13 mouse cellular contexts compared by ENCODE assay signal in genomic region chr1:187366806-187367205, GRCm38 (mm10).
DNase-seq lines count a peak whose midpoint lies in the region; TF ChIP-seq lines count a peak whose summit lies in the region.
"Had no signal": no experiment of that assay in that cellular context is flagged by ENCODE, and none has a peak within 500 bp of the region (broad histone marks: within the 10 kb centered on the region; RNA-seq: fewer than 3 reads in every experiment).

No protein-coding gene starts in this region.

- no peak overlapping the region for H3K9ac ChIP-seq in heart, adult 2 months (ENCODE audit: low read depth, low read length)
- H3K9ac ChIP-seq: liver, embryonic 13.5 days; stomach, embryonic 15.5 days had no signal

- TF ChIP-seq CTCF in heart, adult 2 months (IDR thresholded peaks at IDR 0.05) = peak; percentile 21; the same call in 1 of the 2 replicates

- intact Hi-C loops in heart, adult 2 months (cut with DNase I) = no loop called here
- intact Hi-C loops in heart, postnatal 36 days (cut with DNase I) = no loop called here
- intact Hi-C loops in gastrocnemius, postnatal 14 days (cut with DNase I; ENCODE audit: low total_unique reads) = no loop called here

- H3K27me3 ChIP-seq in heart, adult 2 months (ENCODE audit: control insufficient read depth, insufficient read depth, low read length) = no peaks in the 10 kb centered on the region
- H3K27me3 ChIP-seq: liver, embryonic 13.5 days; stomach, embryonic 15.5 days had no signal

- no peaks in the 10 kb centered on the region for H3K4me1 ChIP-seq in heart, adult 2 months (ENCODE audit: control insufficient read depth, insufficient read depth, low read length)
- H3K4me1 ChIP-seq: liver, embryonic 13.5 days; stomach, embryonic 15.5 days had no signal

- H3K36me3 ChIP-seq in heart, adult 2 months (ENCODE audit: control insufficient read depth, insufficient read depth, low read length) = no peaks in the 10 kb centered on the region
- H3K36me3 ChIP-seq: liver, embryonic 13.5 days; stomach, embryonic 15.5 days had no signal

- TF ChIP-seq EP300 in heart, adult 2 months (IDR thresholded peaks at IDR 0.05; ENCODE audit: insufficient read depth, low read depth, low read length) = no peak

- no peak for DNase-seq in heart, adult 2 months
- no peak for DNase-seq in heart, postnatal 36 days
- peak; percentile 62 for DNase-seq in thymus, postnatal 0 days (ENCODE audit: low spot score)
- no peak for DNase-seq in thymus, postnatal 14 days
- peak; percentile 54 for DNase-seq in kidney, adult 9 months
- no peak for DNase-seq in right cerebral cortex, postnatal 10 days (ENCODE audit: low spot score in 2 of 2)
- DNase-seq in gastrocnemius, postnatal 14 days = no peak
- DNase-seq in adrenal gland, postnatal 14 days = no peak
- DNase-seq: adrenal gland, adult 8-10 months; cerebellum, adult 8-10 months; heart, postnatal 4 days; liver, embryonic 13.5 days had no signal

- TF ChIP-seq POLR2A in heart, adult 2 months (IDR thresholded peaks at IDR 0.05; ENCODE audit: insufficient read depth, low read depth, low read length) = no peak

- no peak overlapping the region for H3K4me3 ChIP-seq in heart, adult 2 months
- H3K4me3 ChIP-seq: liver, embryonic 13.5 days; stomach, embryonic 15.5 days had no signal

- 58% methylated on average over 2 of the region's 2 CpGs for WGBS in heart, adult 2 months

- H3K79me2 ChIP-seq in heart, adult 2 months (replicated peaks; ENCODE audit: control insufficient read depth, insufficient read depth, low read length) = no peaks in the 10 kb centered on the region

- H3K27ac ChIP-seq in heart, adult 2 months = no peak overlapping the region
- H3K27ac ChIP-seq: liver, embryonic 13.5 days; stomach, embryonic 15.5 days had no signal

Comparison
In these comparisons a context has a peak if more than half of its experiments do, and no peak if none do; other contexts are left out.
1. DNase-seq: peak in thymus, postnatal 0 days (single experiment) and kidney, adult 9 months (single experiment); none in heart, adult 2 months (0 of 2), heart, postnatal 36 days (0 of 2), thymus, postnatal 14 days (single experiment), right cerebral cortex, postnatal 10 days (0 of 2), gastrocnemius, postnatal 14 days (single experiment) and adrenal gland, postnatal 14 days (single experiment).